Mouse (Mus musculus) G1E-ER4 (cell line): Measurements from ENCODE around the gene Islr2. TPM values are rescaled to one million over a fixed set of nuclear protein-coding genes. Genes with fewer than 3 reads are reported as not detected.

Experiments
- GATA1 ChIP-seq: IDR thresholded peaks from one replicate; pipeline ENCODE4 v1.8.0; 2012; ENCODE audit warnings: low read length, inconsistent platforms
- polyA plus RNA-seq: library from polyadenylated mRNA; stranded (reverse); fragments of >175 nt; gene quantifications from 2 replicates; pipeline ENCODE4 v1.2.3, GENCODE M21; 2012

Gene Islr2
- polyA plus RNA-seq, 1 experiment: 0.05 TPM

- no peak for TF ChIP-seq GATA1
Measured at GRCm38 (mm10) chr9:58201861-58202549, 2.1 kb downstream of the Islr2 start.

- no peak for TF ChIP-seq GATA1
Measured at GRCm38 (mm10) chr9:58201091-58201842, 2.9 kb downstream of the Islr2 start.

DNA sequence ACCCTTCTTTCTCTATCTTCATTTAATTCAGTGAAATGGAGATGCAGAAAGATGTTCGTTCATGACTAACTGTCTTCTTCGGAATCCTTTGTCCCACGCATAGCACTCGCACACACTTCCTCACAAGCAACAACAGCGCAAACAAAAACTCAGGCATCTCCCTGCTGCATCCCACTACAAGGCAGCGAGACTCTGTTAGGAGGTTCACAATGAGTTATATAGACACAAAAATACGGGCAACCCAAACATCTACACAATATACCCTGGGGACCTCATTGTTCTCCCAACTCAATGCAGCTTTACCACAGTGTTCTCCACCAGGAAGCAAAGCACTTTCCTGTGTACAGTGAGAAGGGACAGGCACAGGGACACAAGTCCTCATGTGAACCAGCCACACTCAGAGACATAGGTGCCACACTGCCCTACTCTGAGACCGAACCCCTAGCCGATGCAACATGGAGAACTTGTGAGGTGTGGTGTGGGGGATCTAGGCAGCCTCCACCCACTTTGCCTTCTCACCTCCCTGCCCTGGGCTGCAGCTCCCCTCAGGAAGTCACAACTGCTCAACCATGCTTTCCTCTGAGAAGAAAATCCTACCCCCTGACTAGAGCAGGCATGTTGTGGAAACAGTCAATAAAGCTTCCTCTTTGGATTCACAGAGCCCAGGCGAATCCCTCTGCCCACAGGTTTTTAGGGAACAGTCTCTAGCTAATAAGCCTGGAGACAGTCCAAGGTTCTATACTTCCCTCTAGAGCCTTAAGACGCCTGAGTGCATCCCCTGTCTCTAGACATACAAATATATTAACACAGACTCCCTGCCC, 3.6 kb downstream of the Islr2 start:
- no peak for TF ChIP-seq GATA1

DNA sequence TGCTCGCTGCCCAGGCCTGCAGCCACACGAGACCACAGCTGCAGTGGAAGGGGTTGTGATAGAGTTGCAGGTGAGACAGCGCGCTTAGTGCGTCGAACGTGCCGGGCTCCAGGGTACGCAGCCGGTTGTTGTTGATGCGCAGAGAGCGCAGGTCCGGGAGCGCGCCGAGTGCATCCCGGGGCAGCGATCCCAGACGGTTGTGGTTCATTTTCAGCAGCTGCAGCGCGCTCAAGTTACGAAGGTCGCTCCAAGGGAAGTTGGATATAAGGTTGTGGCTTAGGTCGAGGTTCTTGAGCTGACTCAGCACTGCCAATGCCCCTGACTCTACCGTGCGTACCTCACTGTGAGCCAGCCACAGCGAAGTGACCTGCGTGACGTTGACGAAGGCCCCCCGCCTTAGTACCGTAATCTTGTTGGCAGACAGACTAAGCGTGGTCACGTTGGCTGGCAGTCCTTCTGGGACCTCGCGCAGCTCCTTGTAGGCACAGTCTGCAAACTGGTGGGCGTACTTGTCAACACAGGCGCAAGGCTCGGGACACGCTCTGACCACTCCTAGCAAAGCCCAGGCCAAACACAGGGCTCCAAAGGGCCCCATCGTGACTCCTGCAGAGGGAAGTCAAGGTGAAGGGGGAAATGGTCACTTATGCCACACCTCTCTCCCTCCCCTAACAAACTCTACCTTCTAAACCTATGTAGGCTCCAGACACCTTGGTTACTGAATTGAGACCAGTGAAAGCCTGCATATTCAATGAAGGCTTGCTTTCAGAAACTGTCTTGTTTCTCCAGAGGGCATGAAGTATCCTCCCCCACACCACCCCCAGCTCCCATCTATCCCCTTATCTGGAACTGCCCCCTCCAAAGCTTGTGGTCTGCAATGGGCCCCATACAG, 4.5 kb downstream of the Islr2 start:
- no peak for TF ChIP-seq GATA1

DNA sequence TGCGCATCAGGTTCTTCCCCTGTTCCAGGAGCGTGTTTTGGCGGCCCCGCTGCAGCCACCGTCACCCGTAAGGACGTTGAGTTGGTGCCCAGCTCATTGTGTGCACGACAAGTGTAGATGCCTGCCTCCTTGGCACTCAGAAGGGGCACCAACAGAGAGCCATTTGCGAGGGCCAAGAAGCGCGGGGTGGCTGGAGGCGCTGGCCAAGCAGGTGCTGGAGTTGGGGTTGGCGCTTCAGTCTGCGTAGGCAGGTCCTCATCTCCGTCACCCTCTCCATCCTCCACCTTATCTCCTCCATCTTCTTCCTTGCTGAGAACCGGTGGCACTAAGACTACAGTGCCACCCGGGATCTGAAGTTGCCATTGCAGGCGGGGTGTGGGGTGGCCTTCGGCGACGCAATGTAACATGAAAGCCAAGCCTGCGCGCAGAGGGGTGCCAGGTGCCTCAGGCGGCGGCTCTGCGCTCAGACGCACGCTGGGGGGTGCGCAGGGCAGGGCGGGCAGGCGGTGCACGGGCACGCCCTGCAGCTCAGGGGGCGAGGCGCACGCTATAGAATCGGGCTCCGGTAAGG, 5.2 kb downstream of the Islr2 start:
- no peak for TF ChIP-seq GATA1

GRCm38 (mm10) chr9:58197781-58198701, 6.1 kb downstream of the Islr2 start:
- no peak for TF ChIP-seq GATA1

DNA sequence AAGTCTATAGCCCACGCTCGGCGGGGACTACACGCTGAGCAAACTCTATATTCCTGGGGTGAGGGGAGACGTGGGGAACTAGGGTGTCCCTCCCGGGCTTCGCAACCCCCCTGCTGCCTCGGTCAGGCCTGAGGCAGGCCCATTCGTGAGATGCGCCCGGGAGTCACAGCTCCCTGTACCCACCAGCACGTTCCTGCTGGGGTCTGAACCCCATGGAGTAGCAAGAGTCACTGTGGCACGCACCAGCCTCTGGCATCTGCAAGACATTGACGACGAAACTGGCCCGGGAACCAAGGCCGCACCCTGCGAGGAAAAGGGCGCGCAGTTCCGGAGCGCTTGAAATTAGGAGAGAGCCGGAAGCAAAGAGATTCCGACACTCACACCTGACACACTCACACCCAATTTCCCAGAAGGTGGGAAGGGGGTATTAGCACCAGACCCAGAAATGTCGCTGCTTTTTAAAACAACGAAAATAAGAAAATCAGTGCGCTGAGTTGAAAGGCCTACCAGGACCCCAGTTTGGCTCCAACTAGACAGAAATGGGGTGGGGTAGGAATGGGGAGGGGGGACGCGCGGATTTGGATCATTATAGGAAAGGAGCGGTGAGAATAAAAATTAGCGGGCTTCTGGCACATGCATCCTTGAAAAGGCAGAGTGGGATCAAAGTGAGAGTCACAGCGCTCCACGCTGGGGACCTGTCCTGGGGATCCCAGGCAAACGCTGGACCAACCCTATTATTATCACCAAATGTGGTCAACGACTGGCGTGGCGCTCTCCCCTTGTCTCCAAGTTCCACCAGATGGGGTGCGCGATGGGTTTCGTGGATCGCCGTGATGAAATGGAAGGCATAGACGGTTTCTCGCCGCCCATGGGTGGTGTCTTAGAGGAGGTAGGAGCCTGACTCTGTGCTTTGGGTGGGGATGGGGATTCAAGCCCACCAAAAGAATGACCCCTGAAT, 7.2 kb downstream of the Islr2 start:
- no peak for TF ChIP-seq GATA1

DNA sequence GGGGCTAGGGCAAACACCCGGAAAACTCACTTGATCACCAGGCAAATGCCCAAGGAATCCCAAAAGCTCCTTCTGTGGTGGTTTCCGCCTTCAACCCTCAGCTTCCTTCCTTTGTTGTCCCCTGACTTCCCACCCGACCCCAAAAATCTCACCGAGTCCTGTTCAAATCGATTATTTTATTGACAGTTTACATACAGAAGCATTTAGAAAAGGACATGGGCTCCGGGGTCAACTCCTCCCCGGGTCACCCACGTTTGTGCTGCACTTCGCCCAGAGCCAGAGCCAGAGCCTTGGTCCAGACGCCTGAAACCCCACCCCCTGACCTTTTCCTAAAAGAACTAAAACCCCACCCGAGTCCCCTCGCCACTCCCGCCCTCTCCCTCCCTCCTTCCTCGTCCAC, 8.0 kb downstream of the Islr2 start:
- TF ChIP-seq GATA1: no peak

- no peak for TF ChIP-seq GATA1
Measured at GRCm38 (mm10) chr9:58195671-58196070, 8.4 kb downstream of the Islr2 start.

DNA sequence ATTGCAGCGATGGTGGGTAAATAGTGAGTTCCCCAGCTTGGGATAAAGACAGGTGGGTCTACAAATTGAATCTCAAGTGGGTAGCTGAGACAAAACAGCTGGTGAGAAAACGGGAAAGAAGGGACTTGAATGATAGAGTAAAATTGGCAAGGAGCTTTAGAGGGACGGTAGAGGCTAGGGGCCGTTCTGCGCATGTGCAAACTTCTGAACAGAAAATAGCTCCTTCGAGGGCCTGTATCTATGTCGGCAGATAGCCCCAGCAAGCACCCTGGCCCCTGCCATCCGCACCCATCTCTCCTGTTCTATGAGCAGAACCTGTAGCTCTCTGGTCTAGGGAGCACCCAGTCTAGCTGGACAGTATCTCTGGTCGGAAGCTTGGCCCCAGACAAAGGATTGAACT, 9.9 kb downstream of the Islr2 start:
- TF ChIP-seq GATA1: no peak

- no peak for TF ChIP-seq GATA1
Measured at GRCm38 (mm10) chr9:58184456-58184855, 19.7 kb downstream of the Islr2 start.

DNA sequence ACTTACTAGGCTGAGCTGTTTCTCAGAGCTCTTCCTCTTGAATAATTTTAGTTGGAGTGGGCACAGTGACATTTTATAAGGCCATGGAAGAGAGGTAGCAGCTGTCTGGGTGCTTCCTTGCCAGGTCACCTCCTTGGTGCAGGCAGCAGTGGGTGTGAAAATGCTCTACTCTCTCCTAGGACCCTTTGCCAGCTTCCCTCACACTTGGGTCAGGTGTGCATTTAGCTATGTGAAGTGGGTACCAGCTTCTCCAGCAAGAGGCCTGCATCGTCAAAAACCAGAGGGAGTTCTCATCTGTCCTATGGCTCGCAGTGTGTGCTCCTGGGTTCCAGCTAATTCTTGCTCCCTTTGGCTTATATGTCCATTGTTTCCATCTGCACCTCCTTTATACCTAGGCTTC, 24.7 kb downstream of the Islr2 start:
- no peak for TF ChIP-seq GATA1

DNA sequence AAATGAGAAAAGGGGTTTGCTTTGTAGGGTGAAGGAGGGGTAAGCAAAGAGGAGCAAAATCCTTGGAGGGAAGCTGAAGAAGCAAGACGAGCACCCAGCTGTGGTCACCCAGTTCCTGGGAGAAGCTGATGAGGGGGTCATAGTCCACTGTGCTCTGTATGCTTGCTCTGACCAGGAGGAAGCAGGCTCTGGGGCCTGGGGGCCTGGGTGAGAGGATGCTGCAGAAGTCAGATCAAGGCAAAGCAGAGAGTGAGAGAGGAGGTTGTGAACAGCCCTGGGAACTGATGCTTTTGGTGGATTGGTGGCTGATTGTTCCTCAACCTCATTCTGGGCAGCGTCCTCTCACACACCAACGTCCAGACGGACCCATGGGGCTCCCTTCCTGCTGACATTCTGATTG, 27.0 kb downstream of the Islr2 start:
- TF ChIP-seq GATA1: no peak
